Mouse (Mus musculus): Measurements from ENCODE around the gene Hmcn2. TPM values are rescaled to one million over a fixed set of nuclear protein-coding genes. Genes with fewer than 3 reads are reported as not detected.

Gene Hmcn2
- polyA plus RNA-seq, 2 experiments: 0.23 to 0.70 TPM

DNA sequence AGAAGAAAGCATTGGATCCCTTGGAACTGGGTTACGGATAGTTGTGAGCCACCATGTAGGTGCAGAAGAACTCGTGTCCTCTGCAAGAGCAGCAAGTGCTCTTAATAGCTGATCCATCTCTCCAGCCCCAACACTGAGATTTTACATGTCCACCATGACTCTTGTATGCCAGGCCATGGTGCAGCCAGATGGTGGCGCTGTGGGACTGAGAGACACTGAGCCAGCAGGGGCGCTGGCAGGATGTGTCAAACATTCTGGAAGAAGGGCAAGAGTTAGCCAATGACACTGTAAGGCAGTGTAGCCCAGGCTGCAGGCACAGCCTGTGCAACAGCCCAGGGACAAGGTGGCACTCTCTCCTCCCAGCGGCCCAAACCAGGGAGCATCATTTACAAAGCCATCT lies 170.0 kb downstream of the Hmcn2 start:
- H3K9ac ChIP-seq (ENCODE audit: low read depth, low read length, severe bottlenecking): no peak overlapping the region
- H3K4me2 ChIP-seq (replicated peaks; ENCODE audit: low read depth, low read length, severe bottlenecking): no peak overlapping the region
- no peaks in the 10 kb centered on the region for H3K36me3 ChIP-seq (ENCODE audit: control insufficient read depth, insufficient read depth, low read length)
- DNase-seq (ENCODE audit: low spot score) (peak; percentile 62), ATAC-seq (ENCODE audit: low FRiP score, low read depth) (no peak)
- WGBS: 30% methylated on average over 5 of the region's 5 CpGs
- no peaks in the 10 kb centered on the region for H3K27me3 ChIP-seq (ENCODE audit: control insufficient read depth, insufficient read depth, low read length)
- TF ChIP-seq POLR2A (IDR thresholded peaks at IDR 0.05; ENCODE audit: borderline replicate concordance, extremely low read depth, insufficient read depth, insufficient read length): no peak
- no peaks in the 10 kb centered on the region for H3K9me3 ChIP-seq (ENCODE audit: control insufficient read depth, low read length)
- H3K4me3 ChIP-seq (replicated peaks; ENCODE audit: low read length): no peak overlapping the region
- no peak overlapping the region for H3K27ac ChIP-seq (replicated peaks; ENCODE audit: low read depth, low read length)
- H3K4me1 ChIP-seq (ENCODE audit: control insufficient read depth, insufficient read depth, low read length): 0 out of 2 replicates have a peak, but pooled peaks cover 4% of the 10 kb centered on the region

DNA sequence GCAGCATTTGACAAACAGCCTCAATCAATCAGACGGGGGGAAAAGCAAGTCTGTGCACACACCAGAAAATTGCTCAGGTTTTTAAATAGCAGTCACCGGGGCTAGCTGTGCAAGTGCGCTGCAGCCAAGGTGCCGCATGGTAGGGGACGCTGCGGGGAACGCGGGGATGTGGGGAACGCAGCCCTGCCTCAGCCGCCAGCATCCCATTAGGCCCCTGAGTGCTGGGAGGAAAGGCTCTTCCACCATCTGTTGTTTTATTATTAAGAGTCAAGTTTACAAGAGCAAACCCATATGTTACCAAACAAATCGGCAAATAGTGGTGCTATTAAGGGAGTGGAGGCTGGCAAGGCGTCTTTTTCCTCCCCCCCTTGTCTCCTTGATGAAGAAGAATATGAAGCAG lies 175.0 kb downstream of the Hmcn2 start:
- Histone ChIP-seq H3K27me3 (ENCODE audit: control insufficient read depth, insufficient read depth, low read length) (no peaks in the 10 kb centered on the region), H3K4me3 (replicated peaks; ENCODE audit: low read length) (no peak overlapping the region), H3K36me3 (ENCODE audit: control insufficient read depth, insufficient read depth, low read length) (no peaks in the 10 kb centered on the region), H3K9ac (ENCODE audit: low read depth, low read length, severe bottlenecking) (no peak overlapping the region), H3K4me2 (replicated peaks; ENCODE audit: low read depth, low read length, severe bottlenecking) (no peak overlapping the region), H3K4me1 (ENCODE audit: control insufficient read depth, insufficient read depth, low read length) (0 out of 2 replicates have a peak, but pooled peaks cover 7% of the 10 kb centered on the region), H3K27ac (replicated peaks; ENCODE audit: low read depth, low read length) (no peak overlapping the region), H3K9me3 (ENCODE audit: control insufficient read depth, low read length) (no peaks in the 10 kb centered on the region)
- WGBS: 12% methylated on average over 12 of the region's 12 CpGs
- DNase-seq (ENCODE audit: low spot score): no peak
- no peak for TF ChIP-seq POLR2A (IDR thresholded peaks at IDR 0.05; ENCODE audit: borderline replicate concordance, extremely low read depth, insufficient read depth, insufficient read length)
- no peak for ATAC-seq (ENCODE audit: low FRiP score, low read depth)

DNA sequence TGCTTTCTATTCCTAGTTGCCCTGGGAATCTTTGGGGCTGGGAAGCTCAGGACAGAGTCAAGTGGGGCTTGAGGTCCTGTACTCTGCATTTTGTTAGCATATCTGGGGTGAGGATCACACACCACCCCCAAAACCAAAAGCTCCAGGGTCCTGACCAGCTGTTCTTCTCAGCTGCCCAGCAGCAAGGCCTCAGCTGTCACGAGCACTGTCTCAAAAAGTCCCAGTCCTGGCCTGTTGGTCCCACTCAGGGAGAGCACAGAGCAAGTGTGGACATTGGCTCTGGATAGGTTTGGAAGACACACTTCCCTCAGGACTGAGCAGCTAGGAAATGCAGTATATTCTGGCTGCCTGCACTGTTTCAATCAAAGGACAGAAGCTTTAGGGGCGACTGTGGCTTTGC lies 176.3 kb downstream of the Hmcn2 start:
- Histone ChIP-seq H3K4me2 (replicated peaks; ENCODE audit: low read depth, low read length, severe bottlenecking) (no peak overlapping the region), H3K4me1 (ENCODE audit: control insufficient read depth, insufficient read depth, low read length) (0 out of 2 replicates have a peak, but pooled peaks cover 7% of the 10 kb centered on the region), H3K27ac (replicated peaks; ENCODE audit: low read depth, low read length) (no peak overlapping the region), H3K36me3 (ENCODE audit: control insufficient read depth, insufficient read depth, low read length) (no peaks in the 10 kb centered on the region), H3K4me3 (replicated peaks; ENCODE audit: low read length) (no peak overlapping the region), H3K9me3 (ENCODE audit: control insufficient read depth, low read length) (no peaks in the 10 kb centered on the region), H3K9ac (ENCODE audit: low read depth, low read length, severe bottlenecking) (no peak overlapping the region), H3K27me3 (ENCODE audit: control insufficient read depth, insufficient read depth, low read length) (no peaks in the 10 kb centered on the region)
- TF ChIP-seq POLR2A (IDR thresholded peaks at IDR 0.05; ENCODE audit: borderline replicate concordance, extremely low read depth, insufficient read depth, insufficient read length): no peak
- ATAC-seq (ENCODE audit: low FRiP score, low read depth) (0 out of 2 replicates have a peak, but pooled peaks have one; percentile 30), DNase-seq (ENCODE audit: low spot score) (no peak)
- WGBS: 78% methylated on average over 2 of the region's 2 CpGs

DNA sequence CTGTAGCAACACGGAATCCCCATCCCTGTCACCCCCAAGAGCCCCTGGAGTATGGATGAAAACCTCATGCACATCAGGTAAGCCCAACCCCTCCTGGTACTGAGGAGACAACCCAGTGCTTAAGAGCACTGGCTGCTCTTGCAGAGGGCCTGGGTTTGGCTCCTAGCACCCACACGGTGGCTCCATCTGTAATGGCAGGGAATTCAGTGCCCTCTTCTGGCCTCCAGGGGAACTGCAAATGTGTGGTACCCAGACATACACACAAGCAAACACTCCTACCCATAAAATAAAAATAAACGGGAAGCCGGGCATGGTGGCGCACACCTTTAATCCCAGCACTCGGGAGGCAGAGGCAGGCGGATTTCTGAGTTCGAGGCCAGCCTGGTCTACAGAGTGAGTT lies 178.1 kb downstream of the Hmcn2 start:
- H3K27me3 ChIP-seq (ENCODE audit: control insufficient read depth, insufficient read depth, low read length): no peaks in the 10 kb centered on the region
- no peak overlapping the region for H3K27ac ChIP-seq (replicated peaks; ENCODE audit: low read depth, low read length)
- DNase-seq (ENCODE audit: low spot score) (no peak), ATAC-seq (ENCODE audit: low FRiP score, low read depth) (no peak)
- H3K36me3 ChIP-seq (ENCODE audit: control insufficient read depth, insufficient read depth, low read length): no peaks in the 10 kb centered on the region
- no peak overlapping the region for H3K9ac ChIP-seq (ENCODE audit: low read depth, low read length, severe bottlenecking)
- H3K4me1 ChIP-seq (ENCODE audit: control insufficient read depth, insufficient read depth, low read length): 0 out of 2 replicates have a peak, but pooled peaks cover 7% of the 10 kb centered on the region
- no peak for TF ChIP-seq POLR2A (IDR thresholded peaks at IDR 0.05; ENCODE audit: borderline replicate concordance, extremely low read depth, insufficient read depth, insufficient read length)
- no peaks in the 10 kb centered on the region for H3K9me3 ChIP-seq (ENCODE audit: control insufficient read depth, low read length)
- H3K4me2 ChIP-seq (replicated peaks; ENCODE audit: low read depth, low read length, severe bottlenecking): no peak overlapping the region
- H3K4me3 ChIP-seq (replicated peaks; ENCODE audit: low read length): no peak overlapping the region
- 92% methylated on average over 8 of the region's 8 CpGs for WGBS

DNA sequence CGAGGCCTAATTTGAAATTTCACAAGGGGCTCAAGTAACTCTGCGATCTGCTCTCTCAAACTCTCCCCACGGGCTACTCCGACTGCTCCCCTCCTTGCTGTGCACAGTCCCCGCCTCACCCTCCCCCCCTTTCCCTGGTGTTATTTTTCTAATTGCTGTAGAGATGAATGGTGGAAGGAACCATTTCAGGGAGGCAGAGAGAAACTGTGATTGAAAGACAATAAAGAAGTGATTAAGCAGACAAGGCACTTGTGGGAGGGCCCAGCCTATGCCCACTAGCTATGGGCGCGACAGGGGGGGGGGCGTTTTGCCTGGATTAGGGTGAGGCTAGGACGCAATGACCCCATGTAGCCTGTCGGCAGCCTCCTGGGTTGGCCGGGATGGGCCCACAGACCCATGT lies 179.0 kb downstream of the Hmcn2 start:
- Histone ChIP-seq H3K27me3 (ENCODE audit: control insufficient read depth, insufficient read depth, low read length) (no peaks in the 10 kb centered on the region), H3K9me3 (ENCODE audit: control insufficient read depth, low read length) (no peaks in the 10 kb centered on the region), H3K4me2 (replicated peaks; ENCODE audit: low read depth, low read length, severe bottlenecking) (no peak overlapping the region), H3K9ac (ENCODE audit: low read depth, low read length, severe bottlenecking) (no peak overlapping the region), H3K27ac (replicated peaks; ENCODE audit: low read depth, low read length) (no peak overlapping the region), H3K36me3 (ENCODE audit: control insufficient read depth, insufficient read depth, low read length) (no peaks in the 10 kb centered on the region), H3K4me1 (ENCODE audit: control insufficient read depth, insufficient read depth, low read length) (0 out of 2 replicates have a peak, but pooled peaks cover 7% of the 10 kb centered on the region), H3K4me3 (replicated peaks; ENCODE audit: low read length) (no peak overlapping the region)
- no peak for DNase-seq (ENCODE audit: low spot score)
- no peak for ATAC-seq (ENCODE audit: low FRiP score, low read depth)
- no peak for TF ChIP-seq POLR2A (IDR thresholded peaks at IDR 0.05; ENCODE audit: borderline replicate concordance, extremely low read depth, insufficient read depth, insufficient read length)
- WGBS: 54% methylated on average over 11 of the region's 11 CpGs

DNA sequence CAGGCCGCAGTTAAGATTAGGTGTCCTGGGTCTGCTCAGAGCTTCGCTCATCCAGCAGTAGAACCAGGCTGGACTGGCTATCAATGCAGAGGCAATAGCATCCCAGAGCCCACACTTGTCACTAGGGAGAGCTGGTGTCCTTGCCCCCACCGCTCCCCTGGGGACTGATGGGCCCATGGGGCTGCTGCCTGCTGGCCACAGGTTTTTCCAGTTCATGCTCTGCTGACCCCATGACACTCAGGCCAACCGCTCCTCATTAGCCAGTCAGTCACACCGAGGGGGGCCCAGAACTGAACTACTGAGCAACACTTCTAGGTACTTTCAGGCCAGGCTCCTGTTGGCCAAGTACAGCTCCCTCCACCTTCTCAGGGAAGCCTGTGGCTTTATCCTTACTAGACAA lies 180.1 kb downstream of the Hmcn2 start:
- TF ChIP-seq POLR2A (IDR thresholded peaks at IDR 0.05; ENCODE audit: borderline replicate concordance, extremely low read depth, insufficient read depth, insufficient read length): no peak
- no peak overlapping the region for H3K4me3 ChIP-seq (replicated peaks; ENCODE audit: low read length)

More for the DNA sequence above, 180.1 kb downstream of the Hmcn2 start:
- H3K27me3 ChIP-seq (ENCODE audit: control insufficient read depth, insufficient read depth, low read length): no peaks in the 10 kb centered on the region
- no peaks in the 10 kb centered on the region for H3K9me3 ChIP-seq (ENCODE audit: control insufficient read depth, low read length)
- H3K27ac ChIP-seq (replicated peaks; ENCODE audit: low read depth, low read length): no peak overlapping the region
- no peaks in the 10 kb centered on the region for H3K36me3 ChIP-seq (ENCODE audit: control insufficient read depth, insufficient read depth, low read length)
- 0 out of 2 replicates have a peak, but pooled peaks cover 2% of the 10 kb centered on the region for H3K4me1 ChIP-seq (ENCODE audit: control insufficient read depth, insufficient read depth, low read length)
- WGBS: 68% methylated on average over 5 of the region's 5 CpGs
- ATAC-seq (ENCODE audit: low FRiP score, low read depth): no peak
- DNase-seq (ENCODE audit: low spot score): no peak
- H3K9ac ChIP-seq (ENCODE audit: low read depth, low read length, severe bottlenecking): no peak overlapping the region
- no peak overlapping the region for H3K4me2 ChIP-seq (replicated peaks; ENCODE audit: low read depth, low read length, severe bottlenecking)

Data from limb, embryonic 14.5 days (tissue).